Mouse (Mus musculus) cortical plate, adult 2 months (tissue): ENCODE results near the gene Rab19.

ENCODE experiments used
- CTCF ChIP-seq: fragments of 200-500 bp; IDR thresholded peaks from 2 replicates; pipeline ENCODE4 v1.5.1; 2011; ENCODE audit warnings: mild to moderate bottlenecking, control low read depth, low read length; ENCODE audit not compliant: insufficient read depth; ENCODE audit errors: extremely low read depth
- POLR2A ChIP-seq: fragments of 200-500 bp; IDR thresholded peaks from 2 replicates; pipeline ENCODE4 v1.6.1; 2011; ENCODE audit warnings: mild to moderate bottlenecking, low read length, control low read depth; ENCODE audit not compliant: insufficient read depth; ENCODE audit errors: extremely low read depth

DNA sequence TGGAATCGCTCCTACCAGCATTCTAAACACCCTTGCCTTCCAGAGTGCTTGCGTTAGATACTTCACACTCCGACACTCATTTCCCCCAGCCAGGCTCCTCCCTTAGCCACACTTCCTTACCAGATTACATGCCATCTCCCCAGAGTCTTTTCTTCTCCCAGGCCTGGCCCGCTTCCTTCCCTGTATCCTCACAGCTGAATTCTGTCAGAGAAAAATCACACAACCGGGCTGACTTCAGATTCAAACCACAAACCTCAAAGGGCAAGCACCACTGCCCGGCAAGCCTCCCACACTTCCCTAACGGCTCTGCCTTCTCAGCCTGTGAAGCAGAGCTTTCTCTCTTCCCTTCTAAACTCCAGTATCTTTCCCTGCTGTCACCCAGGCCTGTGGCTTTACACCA is 8.2 kb upstream of the Rab19 start:
- no peak for TF ChIP-seq CTCF
- TF ChIP-seq POLR2A = no peak
